12 mouse cellular contexts compared by ENCODE assay signal in the genomic region with DNA sequence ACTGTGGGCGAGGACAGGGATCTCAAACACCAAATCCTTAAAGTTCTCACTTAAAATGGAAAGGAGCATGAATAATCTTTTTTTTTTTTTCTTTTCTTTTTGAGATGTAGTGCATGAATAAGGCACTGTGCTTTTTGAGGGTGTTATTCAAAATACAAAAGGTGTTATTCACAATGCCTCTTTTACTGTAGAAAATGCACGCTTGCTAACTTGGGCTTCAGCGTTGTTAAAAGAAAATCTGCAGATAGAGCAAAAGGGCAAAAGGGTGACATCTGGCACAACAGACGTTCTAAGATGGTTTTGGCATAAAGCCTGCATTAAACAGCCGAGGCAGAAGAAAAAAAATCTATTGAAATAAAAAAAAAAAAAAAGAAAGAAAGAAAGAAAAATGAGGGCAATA.
DNase-seq lines count a peak whose midpoint lies in the region; ATAC-seq and TF ChIP-seq lines count a peak whose summit lies in the region.
"Had no signal": no experiment of that assay in that cellular context is flagged by ENCODE, and none has a peak within 500 bp of the region (broad histone marks: within the 10 kb centered on the region; RNA-seq: fewer than 3 reads in every experiment).

No protein-coding gene starts in this region.

- H3K9ac ChIP-seq in liver, adult 2 months (ENCODE audit: low read depth, low read length), result no peak overlapping the region
- H3K9ac ChIP-seq in forebrain, embryonic 12.5 days, result no peak overlapping the region
- no peak overlapping the region for H3K9ac ChIP-seq in intestine, embryonic 15.5 days
- H3K9ac ChIP-seq: heart, embryonic 13.5 days; liver, postnatal 0 days had no signal

- WGBS in liver, adult 2 months, result 41% methylated on average over 5 of the region's 5 CpGs
- WGBS in forebrain, embryonic 12.5 days, result 15% methylated on average over 5 of the region's 5 CpGs
- WGBS in intestine, embryonic 15.5 days, result 53% methylated on average over 5 of the region's 5 CpGs

- H3K27ac ChIP-seq in liver, adult 2 months (replicated peaks; ENCODE audit: insufficient read depth, low read depth, low read length), result no peak overlapping the region
- 0 out of 2 replicates have a peak overlapping the region, but pooled peaks have one; percentile 53 for H3K27ac ChIP-seq in forebrain, embryonic 12.5 days
- H3K27ac ChIP-seq in intestine, embryonic 15.5 days, result no peak overlapping the region
- H3K27ac ChIP-seq: heart, embryonic 13.5 days had no signal

- H3K36me3 ChIP-seq in liver, adult 2 months (ENCODE audit: control insufficient read depth, insufficient read depth, low read length), result no peaks in the 10 kb centered on the region
- no peaks in the 10 kb centered on the region for H3K36me3 ChIP-seq in forebrain, embryonic 12.5 days (replicated peaks)
- no peaks in the 10 kb centered on the region for H3K36me3 ChIP-seq in intestine, embryonic 15.5 days
- H3K36me3 ChIP-seq: heart, embryonic 13.5 days had no signal

- ATAC-seq in forebrain, embryonic 12.5 days (ENCODE audit: low FRiP score), result no peak
- ATAC-seq in intestine, embryonic 15.5 days, result no peak
- ATAC-seq: liver, postnatal 0 days had no signal

- no peak overlapping the region for H3K4me3 ChIP-seq in liver, adult 2 months (ENCODE audit: insufficient read depth, low read depth, low read length)
- no peak overlapping the region for H3K4me3 ChIP-seq in forebrain, embryonic 12.5 days (replicated peaks)
- no peak overlapping the region for H3K4me3 ChIP-seq in intestine, embryonic 15.5 days (replicated peaks)
- H3K4me3 ChIP-seq: heart, embryonic 13.5 days had no signal

- DNase-seq in liver, adult 2 months (ENCODE audit: extremely low read depth, low read depth, low spot score), result peak; percentile 13
- no peak for DNase-seq in liver
- peak; percentile 8 for DNase-seq in cerebellum, adult 11 months
- peak; percentile 4 for DNase-seq in layer of hippocampus, adult 9-11 months
- DNase-seq in thymus, postnatal 0 days (ENCODE audit: low spot score), result no peak
- DNase-seq: adrenal gland, postnatal 36 days; kidney, adult 8-10 months; liver, postnatal 0 days had no signal

- peaks cover 6% of the 10 kb centered on the region; the same call in 1 of the 2 replicates for H3K9me3 ChIP-seq in forebrain, embryonic 12.5 days
- H3K9me3 ChIP-seq in intestine, embryonic 15.5 days, result no peaks in the 10 kb centered on the region

- TF ChIP-seq POLR2A in liver, adult 2 months (IDR thresholded peaks at IDR 0.05; ENCODE audit: extremely low read depth, insufficient read depth, low read length), result no peak

- no peaks in the 10 kb centered on the region for H3K4me1 ChIP-seq in liver, adult 2 months (ENCODE audit: control insufficient read depth, insufficient read depth, low read length)
- peaks cover 7% of the 10 kb centered on the region for H3K4me1 ChIP-seq in forebrain, embryonic 12.5 days
- no peaks in the 10 kb centered on the region for H3K4me1 ChIP-seq in intestine, embryonic 15.5 days (replicated peaks)
- H3K4me1 ChIP-seq: heart, embryonic 13.5 days had no signal

- no peak for TF ChIP-seq CTCF in liver, adult 2 months (IDR thresholded peaks at IDR 0.05; ENCODE audit: low read depth, low read length)

- no peak overlapping the region for H3K4me2 ChIP-seq in forebrain, embryonic 12.5 days
- H3K4me2 ChIP-seq in intestine, embryonic 15.5 days (replicated peaks), result no peak overlapping the region
- H3K4me2 ChIP-seq: heart, embryonic 13.5 days had no signal

- no peaks in the 10 kb centered on the region for H3K79me2 ChIP-seq in liver, adult 2 months (ENCODE audit: control insufficient read depth, insufficient read depth, low read length)

- H3K27me3 ChIP-seq in liver, adult 2 months (ENCODE audit: control insufficient read depth, insufficient read depth, low read length), result no peaks in the 10 kb centered on the region
- H3K27me3 ChIP-seq in forebrain, embryonic 12.5 days, result no peaks in the 10 kb centered on the region
- H3K27me3 ChIP-seq in intestine, embryonic 15.5 days (replicated peaks), result no peaks in the 10 kb centered on the region
- H3K27me3 ChIP-seq: CH12.LX; heart, embryonic 13.5 days had no signal

Comparison
In these comparisons a context has a peak if more than half of its experiments do, and no peak if none do; other contexts are left out.
1. DNase-seq: peak in liver, adult 2 months (single experiment), cerebellum, adult 11 months (single experiment) and layer of hippocampus, adult 9-11 months (single experiment); none in liver (single experiment) and thymus, postnatal 0 days (single experiment).